13 mouse cellular contexts compared by ENCODE assay signal in genomic region chr11:105905529-105906213, GRCm38 (mm10). TPM values are rescaled to one million over a fixed set of nuclear protein-coding genes. Genes with fewer than 3 reads are reported as not detected.
DNase-seq lines count a peak whose midpoint lies in the region; ATAC-seq and TF ChIP-seq lines count a peak whose summit lies in the region.
"Had no signal": no experiment of that assay in that cellular context is flagged by ENCODE, and none has a peak within 500 bp of the region (broad histone marks: within the 10 kb centered on the region; RNA-seq: fewer than 3 reads in every experiment).

No protein-coding gene starts in this region.

- no peak overlapping the region for H3K4me3 ChIP-seq in heart, adult 2 months
- no peak overlapping the region for H3K4me3 ChIP-seq in C2C12 (ENCODE audit: insufficient read depth, poor library complexity, severe bottlenecking)
- H3K4me3 ChIP-seq in heart, embryonic 16.5 days (ENCODE audit: low read length), result no peak overlapping the region
- H3K4me3 ChIP-seq: neural tube, embryonic 13.5 days had no signal

- intact Hi-C loops in heart, adult 2 months (cut with DNase I), result no loop called here

- ATAC-seq in heart, embryonic 16.5 days (replicated peaks; ENCODE audit: extremely low read depth, insufficient read depth, low FRiP score), result peak; percentile 77

- TF ChIP-seq CTCF in heart, adult 2 months (IDR thresholded peaks at IDR 0.05), result no peak
- TF ChIP-seq CTCF in C2C12 (IDR thresholded peaks at IDR 0.05; ENCODE audit: control insufficient read depth, insufficient read depth, insufficient read length), result no peak

- H3K4me1 ChIP-seq in heart, adult 2 months (ENCODE audit: control insufficient read depth, insufficient read depth, low read length), result peaks cover 2% of the 10 kb centered on the region
- H3K4me1 ChIP-seq in heart, embryonic 16.5 days (ENCODE audit: control insufficient read depth, insufficient read depth, low read length), result peaks cover 8% of the 10 kb centered on the region; the same call in 1 of the 2 replicates
- H3K4me1 ChIP-seq: neural tube, embryonic 13.5 days had no signal

- peak; percentile 90 for DNase-seq in heart, adult 11 months
- DNase-seq in heart, adult 2 months, result no peak
- DNase-seq in lung, postnatal 10 days, result peak; percentile 78
- no peak for DNase-seq in cerebellum, adult 11 months
- DNase-seq in T-cell, adult 2 months (ENCODE audit: low spot score), result no peak
- no peak for DNase-seq in urinary bladder, postnatal 14 days (ENCODE audit: low spot score)
- DNase-seq: cerebellum, adult 8-10 months; kidney, adult 9 months; midbrain, embryonic 14.5 days; thymus, adult 2 months had no signal

- TF ChIP-seq POLR2A in heart, adult 2 months (IDR thresholded peaks at IDR 0.05; ENCODE audit: insufficient read depth, low read depth, low read length), result no peak

- no peak for TF ChIP-seq EP300 in heart, adult 2 months (IDR thresholded peaks at IDR 0.05; ENCODE audit: insufficient read depth, low read depth, low read length)

- H3K27ac ChIP-seq in heart, adult 2 months, result no peak overlapping the region
- H3K27ac ChIP-seq in heart, embryonic 16.5 days (ENCODE audit: low read length), result peak overlapping the region; percentile 70; the same call in 1 of the 2 replicates
- H3K27ac ChIP-seq: neural tube, embryonic 13.5 days had no signal

- H3K9ac ChIP-seq in heart, adult 2 months (ENCODE audit: low read depth, low read length), result no peak overlapping the region
- no peak overlapping the region for H3K9ac ChIP-seq in heart, embryonic 16.5 days (ENCODE audit: low read length)
- H3K9ac ChIP-seq: neural tube, embryonic 13.5 days had no signal

- no peak overlapping the region for H3ac ChIP-seq in C2C12 (ENCODE audit: control insufficient read depth, insufficient read length, low read depth)

- H3K79me2 ChIP-seq in heart, adult 2 months (replicated peaks; ENCODE audit: control insufficient read depth, insufficient read depth, low read length), result no peaks in the 10 kb centered on the region
- no peaks in the 10 kb centered on the region for H3K79me2 ChIP-seq in C2C12 (ENCODE audit: control insufficient read depth, insufficient read depth)

- H3K36me3 ChIP-seq in heart, adult 2 months (ENCODE audit: control insufficient read depth, insufficient read depth, low read length), result peaks cover 1% of the 10 kb centered on the region
- H3K36me3 ChIP-seq in C2C12 (ENCODE audit: control insufficient read depth, insufficient read depth), result no peaks in the 10 kb centered on the region
- H3K36me3 ChIP-seq in heart, embryonic 16.5 days (ENCODE audit: control insufficient read depth, insufficient read depth), result 0 out of 2 replicates have a peak, but pooled peaks cover 4% of the 10 kb centered on the region

- H3K79me3 ChIP-seq in C2C12 (ENCODE audit: low read depth), result no peaks in the 10 kb centered on the region

- WGBS in heart, adult 2 months, result 41% methylated on average over 4 of the region's 4 CpGs
- 37% methylated on average over 4 of the region's 4 CpGs for WGBS in heart, embryonic 16.5 days

- no peak overlapping the region for H3K4me2 ChIP-seq in heart, embryonic 16.5 days (ENCODE audit: low read depth, low read length)
- H3K4me2 ChIP-seq: neural tube, embryonic 13.5 days had no signal

- H3K9me3 ChIP-seq in heart, embryonic 16.5 days (replicated peaks; ENCODE audit: control insufficient read depth, low read length), result no peaks in the 10 kb centered on the region
- H3K9me3 ChIP-seq: neural tube, embryonic 13.5 days had no signal

- no peaks in the 10 kb centered on the region for H3K27me3 ChIP-seq in heart, adult 2 months (ENCODE audit: control insufficient read depth, insufficient read depth, low read length)
- no peaks in the 10 kb centered on the region for H3K27me3 ChIP-seq in C2C12 (ENCODE audit: control insufficient read depth, insufficient read depth, insufficient read length)
- no peaks in the 10 kb centered on the region for H3K27me3 ChIP-seq in heart, embryonic 16.5 days (ENCODE audit: control insufficient read depth, insufficient read depth, low read length)
- H3K27me3 ChIP-seq: neural tube, embryonic 13.5 days had no signal

TF ChIP-seq in C2C12, 6 proteins besides CTCF, POLR2A, EP300 and RAD21:
- TF ChIP-seq MYOD1 (IDR thresholded peaks at IDR 0.05; ENCODE audit: control insufficient read depth, insufficient read length, low read depth) (peak; percentile 67), FOSL1 (IDR thresholded peaks at IDR 0.05; ENCODE audit: insufficient read depth, low read length, poor library complexity, severe bottlenecking) (no peak), CEBPB (IDR thresholded peaks at IDR 0.05; ENCODE audit: low read depth) (peak; percentile 67)

RNA-seq across cellular contexts. Expression of gene Cyb561, which starts 47.5 kb away (rescaled TPM):
- total RNA-seq in heart, adult 2 months (2021), result 1 to 10 TPM; 8.2 to 8.5 TPM
- 17.0 and 17.6 TPM in 2 replicates for polyA plus RNA-seq in heart, adult 2 months (2012; rRNA removed)
- polyA plus RNA-seq in C2C12 (2012; fragmentation: generic; extraction: Trizol), result 2.7 TPM
- polyA plus RNA-seq in heart, embryonic 16.5 days (2015; fragmentation: Nextera tagmentation; extraction: Ambion mirVana), result 8.0 and 10.5 TPM in 2 replicates

Comparison
In these comparisons a context has a peak if more than half of its experiments do, and no peak if none do; other contexts are left out.
1. DNase-seq: peak in heart, adult 11 months (single experiment) and lung, postnatal 10 days (single experiment); none in heart, adult 2 months (0 of 2), cerebellum, adult 11 months (single experiment), T-cell, adult 2 months (single experiment) and urinary bladder, postnatal 14 days (single experiment).